Mouse (Mus musculus) left cerebral cortex, postnatal 25 days (tissue): Measurements from ENCODE around the gene 4930579F01Rik. TPM values are rescaled to one million over a fixed set of nuclear protein-coding genes. Genes with fewer than 3 reads are reported as not detected.
"Not testable (repeated sequence)": the region's sequence is repeated elsewhere in the genome, so short reads cannot be mapped to it uniquely, and the experiment has no call there.

ENCODE experiments used
- DNase-seq, 2 experiments: peaks; one replicate each; pipeline ENCODE4 v3.0.0; 2022; ENCODE audit warnings: low spot score in 2 of 2, mixed read lengths in 1 of 2
- intact Hi-C: fragments of 180-260 bp; cut with DNase I; formaldehyde crosslinking; loops from one replicate; pipeline ENCODE4 v1.15.1; 2025
- total RNA-seq, 2 experiments: library from RNA; stranded (reverse); gene quantifications; 2 replicates each; pipeline ENCODE4 v1.2.3; 2021

Gene 4930579F01Rik
- total RNA-seq, 2 experiments from 2014 or later = not detected

GRCm38 (mm10) chr3:138162553-138163183 lies 31.0 kb downstream of the 4930579F01Rik start:
- DNase-seq = no peak
- intact Hi-C loops = no loop called here

GRCm38 (mm10) chr3:138161623-138162022 lies 32.0 kb downstream of the 4930579F01Rik start:
- no peak for DNase-seq
- intact Hi-C loops = no loop called here

GRCm38 (mm10) chr3:138156651-138157050 lies 37.0 kb downstream of the 4930579F01Rik start:
- intact Hi-C loops = no loop called here

GRCm38 (mm10) chr3:138155062-138155461 lies 38.6 kb downstream of the 4930579F01Rik start:
- intact Hi-C loops = no loop called here
- no peak for DNase-seq

More at GRCm38 (mm10) chr3:138156651-138157050, 37.0 kb downstream of the 4930579F01Rik start:
- DNase-seq = no peak

GRCm38 (mm10) chr3:138148811-138149210 lies 44.8 kb downstream of the 4930579F01Rik start:
- intact Hi-C loops = loop anchor here (5.0 kb wide), 1 partner anchor 212 kb away; no protein-coding TSS in a partner anchor
- no peak for DNase-seq

- peak; percentile 81 to 93 for DNase-seq
- intact Hi-C loops = loop anchor here (1.0 to 5.0 kb wide), 4 partner anchors 77 to 366 kb away; partner anchors contain the start of genes 1110002E22Rik and Gm5105
Measured at GRCm38 (mm10) chr3:138144642-138145171, 48.9 kb downstream of the 4930579F01Rik start, which contains the start of gene Mttp. TSS of gene Mttp (minus strand) at chr3:138144968.

- DNase-seq = peak in 1 of 2 experiments; percentile 17
- intact Hi-C loops = loop anchor here (2.0 to 5.0 kb wide), 2 partner anchors 77 to 365 kb away; partner anchors contain the start of genes 1110002E22Rik and Gm5105
Measured at GRCm38 (mm10) chr3:138144060-138144641, 49.5 kb downstream of the 4930579F01Rik start.

GRCm38 (mm10) chr3:138143315-138144059 lies 50.1 kb downstream of the 4930579F01Rik start, which contains the start of gene Trmt10a:
TSS of gene Trmt10a (plus strand) at chr3:138143448.
- peak; percentile 98 to 99 for DNase-seq
- intact Hi-C loops = loop anchor here (1.0 to 5.0 kb wide), 4 partner anchors 76 to 365 kb away; partner anchors contain the start of genes 1110002E22Rik, Gm5105 and Lamtor3

GRCm38 (mm10) chr3:138142733-138143314 lies 50.8 kb downstream of the 4930579F01Rik start:
- no peak for DNase-seq
- intact Hi-C loops = loop anchor here (1.0 to 5.0 kb wide), 3 partner anchors 76 to 278 kb away; partner anchors contain the start of genes 1110002E22Rik, Gm5105 and Lamtor3

- DNase-seq = no peak
- intact Hi-C loops = loop anchor here (5.0 kb wide), 1 partner anchor 75 kb away; the partner anchor contains the start of genes 1110002E22Rik and Gm5105
Measured at GRCm38 (mm10) chr3:138142052-138142732, 51.4 kb downstream of the 4930579F01Rik start.

- DNase-seq = no peak
- intact Hi-C loops = loop anchor here (5.0 kb wide), 1 partner anchor 72 kb away; the partner anchor contains the start of genes 1110002E22Rik and Gm5105
Measured at GRCm38 (mm10) chr3:138139663-138140062, 54.0 kb downstream of the 4930579F01Rik start.

GRCm38 (mm10) chr3:138138146-138138545 lies 55.5 kb downstream of the 4930579F01Rik start:
- DNase-seq, intact Hi-C loops: not testable (repeated sequence)

GRCm38 (mm10) chr3:138134528-138134927 lies 59.1 kb downstream of the 4930579F01Rik start:
- no peak for DNase-seq
- intact Hi-C loops = no loop called here

- DNase-seq = no peak
- intact Hi-C loops = no loop called here
Measured at GRCm38 (mm10) chr3:138133916-138134315, 59.7 kb downstream of the 4930579F01Rik start.

GRCm38 (mm10) chr3:138133463-138133862 lies 60.2 kb downstream of the 4930579F01Rik start:
- no peak for DNase-seq
- intact Hi-C loops = no loop called here

- intact Hi-C loops = no loop called here
- no peak for DNase-seq
Measured at GRCm38 (mm10) chr3:138131168-138131567, 62.5 kb downstream of the 4930579F01Rik start.

GRCm38 (mm10) chr3:138130692-138131091 lies 62.9 kb downstream of the 4930579F01Rik start:
- DNase-seq = no peak
- intact Hi-C loops = no loop called here

GRCm38 (mm10) chr3:138129110-138129509 lies 64.5 kb downstream of the 4930579F01Rik start:
- intact Hi-C loops = no loop called here
- DNase-seq = no peak
